Mouse (Mus musculus) heart, postnatal 0 days (tissue): Measurements from ENCODE around the gene Trrap.

Experiments used
- CTCF ChIP-seq: IDR thresholded peaks from 2 replicates; pipeline ENCODE4 v1.5.1; 2016; ENCODE audit warnings: antibody characterized with exemption, control low read depth, low read depth
- EP300 ChIP-seq: IDR thresholded peaks from 2 replicates; pipeline ENCODE4 v1.6.1; 2016; ENCODE audit warnings: antibody characterized with exemption, low read depth

DNA sequence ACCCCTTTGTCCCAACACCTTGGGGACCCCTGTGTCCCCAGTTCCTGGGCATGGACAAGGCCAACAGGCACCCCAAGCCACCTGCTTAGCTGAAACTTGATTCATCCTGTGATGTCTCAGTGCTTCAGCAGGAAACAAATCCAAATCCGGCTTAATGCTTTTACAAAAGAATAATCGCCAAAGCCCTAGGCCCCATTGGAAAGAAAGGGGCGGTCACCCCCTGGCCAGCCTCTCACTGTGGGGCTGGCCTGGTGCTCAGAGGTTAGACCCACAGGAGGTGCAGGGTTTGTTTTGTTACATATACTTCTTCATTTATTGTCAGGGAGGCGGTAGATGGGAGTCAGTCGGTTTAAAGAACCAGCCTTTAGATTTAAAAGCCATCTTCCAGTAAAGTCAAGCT lies 39.3 kb upstream of the Trrap start:
- TF ChIP-seq CTCF (no peak), EP300 (no peak)
